Mouse (Mus musculus) liver, postnatal 0 days (tissue): ENCODE measurements at regions not wholly inside any gene's neighbourhood (a gene's known extent, or its start where the extent isn't known, plus 50 kb on each side); places are given as distances from the start of the nearest gene placed in this dataset.

Experiments used
- CTCF ChIP-seq: sonication (generic); IDR thresholded peaks from 2 replicates; pipeline ENCODE4 v1.5.1; 2016; ENCODE audit warnings: antibody characterized with exemption, low read depth
- EP300 ChIP-seq: IDR thresholded peaks from 2 replicates; pipeline ENCODE4 v1.6.1; 2016; ENCODE audit warnings: antibody characterized with exemption, low read depth, mild to moderate bottlenecking

GRCm38 (mm10) chr8:126787398-126787797 lies 158.2 kb downstream of the Tomm20 start:
- TF ChIP-seq CTCF, result no peak
- no peak for TF ChIP-seq EP300
